Mouse (Mus musculus) ES-Bruce4 (cell line): ENCODE measurements around the gene Otulin.

Experiments
- CTCF ChIP-seq: IDR thresholded peaks from one replicate; pipeline ENCODE4 v1.8.1; 2011; ENCODE audit warnings: low read depth, low read length
- POLR2A ChIP-seq: IDR thresholded peaks from one replicate; pipeline ENCODE4 v1.8.1; 2011; ENCODE audit warnings: low read length; ENCODE audit not compliant: insufficient read depth

DNA sequence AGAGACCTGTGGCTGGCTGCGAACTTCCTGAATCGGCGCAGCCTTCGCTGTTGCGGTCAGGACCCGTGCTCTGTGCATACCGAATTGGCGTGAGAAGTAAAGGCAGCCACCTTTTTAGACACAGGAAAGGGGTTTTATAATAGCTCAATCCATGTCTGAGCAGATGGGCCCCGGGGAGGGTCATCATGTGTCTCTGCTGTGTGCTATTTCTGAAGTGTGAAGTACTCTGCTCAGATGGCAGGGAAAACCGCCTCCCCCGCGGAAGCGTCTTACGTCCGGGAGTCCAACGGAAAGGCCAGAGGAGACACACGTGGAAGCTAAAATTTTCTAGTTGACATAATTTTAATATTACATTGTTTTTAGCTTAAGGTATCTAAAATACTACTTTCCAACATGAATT, 121.5 kb downstream of the Otulin start:
- no peak for TF ChIP-seq CTCF
- TF ChIP-seq POLR2A: no peak
